Mouse (Mus musculus) forebrain, embryonic 14.5 days (tissue): Measurements from ENCODE around the gene Gng3. TPM values are rescaled to one million over a fixed set of nuclear protein-coding genes. Genes with fewer than 3 reads are reported as not detected.
A peak's percentile ranks its signal among the peaks of the same experiment; 100 is the strongest.
"Not testable (repeated sequence)": the region's sequence is repeated elsewhere in the genome, so short reads cannot be mapped to it uniquely, and the experiment has no call there.

Experiments
- ATAC-seq: fragments of 200-750 bp; cut with Nextera tagmentation; 2 replicates; pipeline ENCODE4 v1.8.0; 2017; ENCODE audit warnings: mild to moderate bottlenecking, moderate library complexity
- DNase-seq: peaks from one replicate; pipeline ENCODE4 v3.0.0-alpha.2; 2015; ENCODE audit warnings: low spot score
- H3K27ac ChIP-seq: fragments of 300-500 bp; sonication (generic); 2 replicates; pipeline ENCODE4 v1.5.1; 2014; ENCODE audit warnings: low read depth, mild to moderate bottlenecking, control low read depth, low read length, moderate library complexity
- H3K27me3 ChIP-seq: fragments of 300-500 bp; sonication (generic); replicated peaks from 2 replicates; pipeline ENCODE4 v1.6.1; 2014; ENCODE audit warnings: low read length, control low read depth, mixed read lengths; ENCODE audit not compliant: control insufficient read depth, insufficient read depth
- H3K36me3 ChIP-seq: fragments of 300-500 bp; sonication (generic); 2 replicates; pipeline ENCODE4 v1.6.1; 2014; ENCODE audit warnings: low read length, control low read depth; ENCODE audit not compliant: control insufficient read depth, insufficient read depth
- H3K4me1 ChIP-seq: fragments of 300-500 bp; sonication (generic); 2 replicates; pipeline ENCODE4 v1.6.1; 2014; ENCODE audit warnings: antibody characterized with exemption, low read length, control low read depth; ENCODE audit not compliant: control insufficient read depth, insufficient read depth
- H3K4me2 ChIP-seq: fragments of 300-500 bp; sonication (generic); 2 replicates; pipeline ENCODE4 v1.6.1; 2014; ENCODE audit warnings: mild to moderate bottlenecking, control low read depth, low read length
- H3K4me3 ChIP-seq: fragments of 300-500 bp; sonication (generic); 2 replicates; pipeline ENCODE4 v1.5.1; 2014; ENCODE audit warnings: low read depth, low read length, control low read depth
- H3K9ac ChIP-seq: fragments of 300-500 bp; sonication (generic); 2 replicates; pipeline ENCODE4 v1.6.1; 2014; ENCODE audit warnings: mild to moderate bottlenecking, low read length, control low read depth, moderate library complexity
- H3K9me3 ChIP-seq: fragments of 300-500 bp; sonication (generic); replicated peaks from 2 replicates; pipeline ENCODE4 v1.6.1; 2016; ENCODE audit warnings: low read length, control low read depth, mixed read lengths; ENCODE audit not compliant: control insufficient read depth
- WGBS: fragments of 180-500 bp; shearing (Covaris S2); extraction: QIAGEN DNeasy Blood & Tissue Kit; methylation state at CpG from one replicate; pipeline ENCODE4 v1.1.7; 2014; 5-methylcytosine and 5-hydroxymethylcytosine counted together
- polyA plus RNA-seq: library from polyadenylated mRNA; unstranded; fragments of >200 nt; fragmentation: Nextera tagmentation; extraction: Ambion mirVana; gene quantifications from 2 replicates; pipeline ENCODE4 v1.2.1, GENCODE M21; 2014

The Gng3 gene
- polyA plus RNA-seq, 1 experiment from 2014 or later: 346 TPM

- peak; percentile 54 for DNase-seq
- WGBS: 10% methylated on average over 15 of the region's 15 CpGs
- peak overlapping the region; percentile 98 for H3K27ac ChIP-seq
These were observed 808 bp downstream of the Gng3 start for GRCm38 (mm10) chr19:8838041-8838730.

DNA sequence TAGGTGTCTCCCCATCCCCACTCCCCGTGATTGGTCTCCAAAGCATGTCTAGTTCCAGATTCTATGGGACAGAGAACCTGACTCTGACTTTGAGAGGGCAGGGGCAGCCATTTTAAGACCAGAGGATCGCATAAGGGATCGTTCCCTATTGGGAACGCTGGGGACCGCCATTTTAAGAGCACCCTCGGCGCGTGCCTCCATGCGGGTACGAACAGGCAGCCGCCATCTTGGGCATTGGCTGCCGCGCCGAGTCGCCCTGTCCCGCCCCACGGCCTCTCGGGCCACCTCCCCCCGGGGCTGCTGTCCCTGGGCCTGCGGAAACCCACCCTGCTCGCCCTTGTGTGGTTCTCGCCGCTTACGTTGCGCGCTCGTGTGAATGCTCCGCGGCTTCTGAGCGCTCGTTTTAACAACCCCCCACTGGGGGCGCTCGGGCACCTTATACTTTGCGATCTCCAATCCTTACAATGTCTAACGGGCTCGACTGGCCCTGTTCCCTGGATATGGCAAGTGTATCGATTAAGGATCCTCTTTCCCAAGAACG is 1.7 kb downstream of the Gng3 start, which contains the start of gene Bscl2:
Bscl2 (plus strand) TSS at position 217 of the 541 bp plus-strand sequence.
- Histone ChIP-seq H3K9ac (peak within 1 kb of the TSS; percentile 89), H3K4me3 (peak within 1 kb of the TSS; percentile 61), H3K27ac (peak within 1 kb of the TSS; percentile 98), H3K4me1 (peaks cover 15% of the 10 kb centered on the region), H3K4me2 (peak within 1 kb of the TSS; percentile 64), H3K27me3 (no peaks in the 10 kb centered on the region), H3K9me3 (no peaks in the 10 kb centered on the region), H3K36me3 (peaks cover 44% of the 10 kb centered on the region)
- ATAC-seq (peak; percentile 71), DNase-seq (peak; percentile 93)
- WGBS: under 1% methylated on average over 38 of the region's 38 CpGs

More at GRCm38 (mm10) chr19:8838041-8838730, 808 bp downstream of the Gng3 start:
- H3K4me2 ChIP-seq: peak overlapping the region; percentile 64
- H3K36me3 ChIP-seq: peaks cover 41% of the 10 kb centered on the region
- H3K9me3 ChIP-seq: no peaks in the 10 kb centered on the region
- ATAC-seq: no peak
- H3K4me1 ChIP-seq: peaks cover 15% of the 10 kb centered on the region
- H3K9ac ChIP-seq: peak overlapping the region; percentile 89
- H3K4me3 ChIP-seq: peak overlapping the region; percentile 61
- H3K27me3 ChIP-seq: no peaks in the 10 kb centered on the region

GRCm38 (mm10) chr19:8836327-8836726 is 2.7 kb downstream of the Gng3 start:
- 0 out of 2 replicates have a peak overlapping the region, but pooled peaks have one; percentile 5 for H3K27ac ChIP-seq
- H3K4me3 ChIP-seq, H3K9me3 ChIP-seq, H3K27me3 ChIP-seq, ATAC-seq, H3K9ac ChIP-seq, H3K4me2 ChIP-seq, DNase-seq: not testable (repeated sequence)
- 98% methylated on average over 10 of the region's 10 CpGs for WGBS
- H3K36me3 ChIP-seq: peaks cover 49% of the 10 kb centered on the region
- H3K4me1 ChIP-seq: peaks cover 15% of the 10 kb centered on the region

DNA sequence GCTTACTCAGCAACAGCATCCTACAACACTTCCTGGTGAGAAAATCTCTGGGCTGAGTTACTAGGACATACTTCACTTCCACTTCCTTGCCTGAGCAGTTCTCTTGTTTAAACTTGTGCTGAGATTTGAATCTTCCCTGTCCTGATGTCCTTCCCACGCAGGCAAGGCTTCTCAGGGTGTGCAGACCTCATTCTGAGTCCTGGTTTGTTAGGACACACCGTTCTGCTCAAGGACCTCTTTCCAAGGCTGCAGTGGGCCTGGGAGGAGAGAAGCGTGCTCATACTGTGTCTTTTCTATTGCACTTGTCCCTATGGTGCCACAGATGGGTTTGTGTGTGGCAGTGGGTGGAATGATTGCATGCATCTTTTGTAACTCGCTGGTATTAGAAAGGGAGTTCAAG is 6.0 kb downstream of the Gng3 start:
- ATAC-seq (no peak), DNase-seq (no peak)
- Histone ChIP-seq H3K27ac (no peak overlapping the region), H3K9ac (no peak overlapping the region), H3K4me3 (no peak overlapping the region), H3K4me2 (no peak overlapping the region), H3K4me1 (peaks cover 4% of the 10 kb centered on the region; the same call in 1 of the 2 replicates), H3K9me3 (no peaks in the 10 kb centered on the region), H3K27me3 (no peaks in the 10 kb centered on the region), H3K36me3 (peaks cover 79% of the 10 kb centered on the region)
- 89% methylated on average over 4 of the region's 4 CpGs for WGBS

DNA sequence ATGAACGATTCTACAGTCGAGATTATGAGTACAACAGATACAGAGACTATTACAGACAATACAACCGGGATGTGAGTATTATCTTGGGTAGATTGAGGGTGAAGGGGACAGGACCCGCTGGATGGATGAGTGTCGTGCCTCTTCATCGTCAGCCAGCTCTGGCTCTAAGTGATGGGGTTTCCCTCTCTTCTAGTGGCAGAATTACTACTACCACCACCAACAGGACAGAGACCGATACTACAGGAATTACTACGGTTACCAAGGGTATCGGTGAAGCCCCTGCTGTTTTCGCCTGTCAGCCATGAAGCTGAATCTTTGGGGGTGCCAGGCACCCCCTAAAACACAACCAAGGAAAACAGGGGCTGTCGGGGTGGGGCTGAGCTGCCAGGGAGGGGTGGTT is 7.7 kb downstream of the Gng3 start:
- peaks cover 94% of the 10 kb centered on the region for H3K36me3 ChIP-seq
- no peak overlapping the region for H3K27ac ChIP-seq
- no peaks in the 10 kb centered on the region for H3K4me1 ChIP-seq
- H3K9ac ChIP-seq: no peak overlapping the region
- no peaks in the 10 kb centered on the region for H3K27me3 ChIP-seq
- H3K4me3 ChIP-seq: no peak overlapping the region
- WGBS: 84% methylated on average over 11 of the region's 11 CpGs
- DNase-seq (no peak), ATAC-seq (no peak)
- no peak overlapping the region for H3K4me2 ChIP-seq
- no peaks in the 10 kb centered on the region for H3K9me3 ChIP-seq

DNA sequence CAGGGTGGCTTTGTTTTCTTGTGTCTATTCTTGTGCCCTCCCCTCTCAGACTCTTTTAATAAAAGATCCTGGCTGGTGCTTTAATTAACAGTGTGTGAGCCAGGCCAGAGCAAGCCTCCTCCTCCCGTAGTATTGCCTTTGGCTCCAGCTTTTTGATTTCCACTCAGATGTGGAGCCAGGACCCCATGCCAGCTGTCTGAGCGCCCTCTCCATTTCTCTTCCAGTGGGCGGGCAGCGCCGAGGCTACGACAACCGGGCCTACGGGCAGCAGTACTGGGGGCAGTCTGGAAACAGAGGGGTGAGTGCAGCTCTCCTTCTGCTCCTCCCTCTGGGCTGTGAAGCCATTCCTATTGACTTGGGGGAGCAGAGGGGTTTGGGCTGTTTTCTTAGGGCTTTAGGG is 8.3 kb downstream of the Gng3 start:
- ATAC-seq: 0 out of 2 replicates have a peak, but pooled peaks have one; percentile 20
- DNase-seq: peak; percentile 44
- Histone ChIP-seq H3K27ac (no peak overlapping the region), H3K9me3 (no peaks in the 10 kb centered on the region), H3K9ac (no peak overlapping the region), H3K27me3 (no peaks in the 10 kb centered on the region), H3K4me3 (no peak overlapping the region), H3K4me1 (no peaks in the 10 kb centered on the region), H3K4me2 (no peak overlapping the region), H3K36me3 (peaks cover 97% of the 10 kb centered on the region)
- WGBS: 88% methylated on average over 8 of the region's 8 CpGs

DNA sequence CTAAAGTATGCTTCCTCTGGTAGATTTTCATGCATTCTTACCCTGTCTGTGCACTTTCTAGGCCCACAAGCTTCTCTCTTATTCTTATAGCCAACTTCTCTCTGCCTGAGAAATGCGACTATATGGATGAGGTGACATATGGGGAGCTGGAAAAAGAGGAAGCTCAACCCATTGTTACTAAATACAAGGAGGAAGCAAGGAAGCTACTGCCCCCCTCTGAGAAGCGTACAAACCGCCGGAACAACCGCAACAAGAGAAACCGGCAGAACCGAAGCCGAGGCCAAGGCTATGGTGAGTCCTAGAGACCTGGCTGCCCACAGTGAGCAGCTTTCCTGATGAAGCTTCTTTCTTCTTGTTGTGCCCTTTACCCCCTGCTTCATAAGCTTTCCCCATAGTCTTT is 9.3 kb downstream of the Gng3 start, which contains the start of gene AC129217.1:
AC129217.1 (plus strand) TSS at position 114 of the 400 bp plus-strand sequence.
- no peak within 1 kb of the TSS for H3K4me2 ChIP-seq
- no peaks in the 10 kb centered on the region for H3K27me3 ChIP-seq
- H3K36me3 ChIP-seq: peaks cover 98% of the 10 kb centered on the region
- DNase-seq (no peak), ATAC-seq (no peak)
- H3K4me3 ChIP-seq: no peak within 1 kb of the TSS
- no peak within 1 kb of the TSS for H3K27ac ChIP-seq
- H3K9ac ChIP-seq: no peak within 1 kb of the TSS
- H3K9me3 ChIP-seq: no peaks in the 10 kb centered on the region
- H3K4me1 ChIP-seq: no peaks in the 10 kb centered on the region
- 85% methylated on average over 8 of the region's 8 CpGs for WGBS

- DNase-seq: no peak
- peak overlapping the region; percentile 88 for H3K4me2 ChIP-seq
- H3K27me3 ChIP-seq: no peaks in the 10 kb centered on the region
- 73% methylated on average over 8 of the region's 8 CpGs for WGBS
- peaks cover 48% of the 10 kb centered on the region for H3K36me3 ChIP-seq
- H3K27ac ChIP-seq: no peak overlapping the region
- no peak for ATAC-seq
- peak overlapping the region; percentile 95 for H3K9ac ChIP-seq
- no peaks in the 10 kb centered on the region for H3K9me3 ChIP-seq
- peaks cover 26% of the 10 kb centered on the region for H3K4me1 ChIP-seq
- H3K4me3 ChIP-seq: peak overlapping the region; percentile 99
These were observed 16.3 kb downstream of the Gng3 start for GRCm38 (mm10) chr19:8822696-8823095.

GRCm38 (mm10) chr19:8821146-8821545 is 17.8 kb downstream of the Gng3 start:
- no peak for ATAC-seq

More at GRCm38 (mm10) chr19:8821146-8821545, 17.8 kb downstream of the Gng3 start:
- 3% methylated on average over 7 of the region's 7 CpGs for WGBS
- DNase-seq: no peak
- Histone ChIP-seq H3K4me3 (peak overlapping the region; percentile 99), H3K4me1 (peaks cover 35% of the 10 kb centered on the region), H3K36me3 (peaks cover 34% of the 10 kb centered on the region), H3K4me2 (peak overlapping the region; percentile 88), H3K27me3 (no peaks in the 10 kb centered on the region), H3K9me3 (no peaks in the 10 kb centered on the region), H3K27ac (no peak overlapping the region), H3K9ac (peak overlapping the region; percentile 95)
